Mouse (Mus musculus): Measurements from ENCODE around the gene Oscar. TPM values are rescaled to one million over a fixed set of nuclear protein-coding genes. Genes with fewer than 3 reads are reported as not detected.

Oscar gene
- total RNA-seq, 2 experiments from 2014 or later = not detected

DNA sequence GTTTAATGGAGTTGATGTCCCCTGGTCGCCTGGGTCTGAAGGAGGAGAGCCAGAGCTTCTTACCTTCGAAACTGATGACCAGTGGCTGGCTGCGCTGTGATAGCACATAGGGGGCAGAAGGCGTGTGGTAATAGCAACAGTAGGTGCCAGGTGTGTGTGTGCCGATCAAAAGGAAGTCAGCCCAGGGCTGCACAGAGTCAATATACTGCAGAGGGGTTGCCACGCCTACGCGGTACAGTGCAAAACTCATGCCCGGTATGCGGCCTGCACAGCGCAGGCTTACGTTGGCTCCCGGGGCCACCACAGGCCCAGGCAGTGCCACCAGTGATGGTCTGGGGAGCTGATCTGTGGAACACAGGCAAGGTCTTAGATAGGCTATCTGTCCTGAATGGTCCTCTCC is 5.0 kb downstream of the Oscar start:
- ATAC-seq (replicated peaks; ENCODE audit: poor library complexity, severe bottlenecking) = no peak

- ATAC-seq (replicated peaks; ENCODE audit: poor library complexity, severe bottlenecking) = peak; percentile 43; the same call in 1 of the 2 replicates
Measured at GRCm38 (mm10) chr7:3610437-3610836, 5.5 kb downstream of the Oscar start.

DNA sequence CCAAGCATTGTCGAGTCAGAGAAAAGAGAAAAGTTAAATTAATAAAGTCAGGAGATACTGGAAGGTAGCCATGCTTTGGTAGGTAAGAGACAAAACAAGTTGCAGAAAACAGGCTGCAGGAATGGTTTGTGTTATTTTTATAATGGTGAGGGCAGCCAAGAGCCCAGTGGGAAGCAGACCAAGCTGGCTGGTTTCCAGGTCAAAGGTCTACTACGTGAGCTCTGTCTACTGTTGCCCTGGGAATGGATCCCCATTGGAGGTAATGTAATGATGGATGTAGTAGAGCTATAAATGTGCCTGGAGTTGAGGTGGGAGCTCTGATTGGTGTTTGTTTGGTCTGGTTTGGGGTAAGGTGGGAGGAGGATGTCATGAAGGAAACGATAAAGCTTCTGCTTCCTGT is 6.9 kb downstream of the Oscar start:
- no peak for ATAC-seq (replicated peaks; ENCODE audit: poor library complexity, severe bottlenecking)

DNA sequence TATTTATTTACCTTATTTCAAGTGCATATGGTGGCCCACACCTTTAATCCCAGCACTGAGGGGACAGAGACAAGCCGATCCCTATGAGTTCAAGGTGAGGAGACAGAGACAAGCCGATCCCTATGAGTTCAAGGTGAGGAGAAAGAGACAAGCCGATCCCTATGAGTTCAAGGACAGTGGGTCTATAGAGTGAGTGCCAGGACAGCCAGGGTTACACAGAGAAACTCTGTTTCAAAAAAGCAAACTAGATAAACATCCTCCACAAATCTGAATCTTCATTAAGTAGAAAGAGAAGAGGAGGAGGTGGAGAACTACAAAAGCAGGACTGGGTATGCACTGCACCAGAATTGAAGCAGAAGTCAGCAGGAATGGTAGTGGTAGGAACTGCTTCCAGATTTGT is 7.3 kb downstream of the Oscar start:
- ATAC-seq (replicated peaks; ENCODE audit: poor library complexity, severe bottlenecking) = no peak

- 0 out of 2 replicates have a peak, but pooled peaks have one; percentile 36 for ATAC-seq (replicated peaks; ENCODE audit: poor library complexity, severe bottlenecking)
Measured at GRCm38 (mm10) chr7:3607391-3607790, 8.6 kb downstream of the Oscar start.

- ATAC-seq (replicated peaks; ENCODE audit: poor library complexity, severe bottlenecking) = peak; percentile 85
Measured at GRCm38 (mm10) chr7:3606798-3607197, 9.2 kb downstream of the Oscar start.

DNA sequence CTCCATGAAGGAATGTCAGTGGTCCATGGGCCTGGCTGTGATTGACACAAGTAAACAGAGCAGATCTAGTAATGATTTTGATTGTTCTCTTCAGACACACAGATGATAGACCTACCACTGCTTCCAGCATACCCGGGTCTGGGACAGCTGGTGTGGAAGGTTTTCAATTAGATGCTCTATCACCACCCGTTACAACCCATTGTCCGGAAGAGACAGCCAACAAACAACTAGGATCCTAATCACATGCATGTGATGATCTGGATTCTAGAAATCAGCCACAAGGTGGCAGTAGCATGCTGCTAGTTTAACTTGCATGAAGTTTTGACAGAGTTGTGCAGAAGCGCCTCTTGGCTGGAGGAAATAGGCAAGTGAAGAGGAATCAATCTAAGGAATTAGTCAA is 14.8 kb downstream of the Oscar start:
- peak; percentile 87 for ATAC-seq (replicated peaks; ENCODE audit: poor library complexity, severe bottlenecking)

DNA sequence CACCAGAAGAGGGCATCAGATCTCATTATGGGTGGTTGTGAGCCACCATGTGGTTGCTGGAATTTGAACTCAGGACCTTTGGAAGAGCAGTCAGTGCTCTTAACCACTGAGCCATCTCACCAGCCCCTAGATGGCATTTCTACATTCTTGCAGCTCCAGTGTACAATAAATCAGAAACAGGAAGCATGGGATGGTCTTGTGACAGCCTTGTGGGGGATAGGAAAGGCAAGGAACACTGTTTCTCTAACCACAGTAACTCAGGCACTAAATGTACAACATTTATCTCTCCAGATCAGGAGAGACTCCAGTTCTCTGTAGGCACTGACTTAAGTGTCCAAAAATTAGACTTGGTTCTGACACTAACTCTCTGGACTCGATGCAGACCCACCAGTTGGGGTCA is 18.2 kb downstream of the Oscar start:
- peak; percentile 75 for ATAC-seq (replicated peaks; ENCODE audit: poor library complexity, severe bottlenecking)

DNA sequence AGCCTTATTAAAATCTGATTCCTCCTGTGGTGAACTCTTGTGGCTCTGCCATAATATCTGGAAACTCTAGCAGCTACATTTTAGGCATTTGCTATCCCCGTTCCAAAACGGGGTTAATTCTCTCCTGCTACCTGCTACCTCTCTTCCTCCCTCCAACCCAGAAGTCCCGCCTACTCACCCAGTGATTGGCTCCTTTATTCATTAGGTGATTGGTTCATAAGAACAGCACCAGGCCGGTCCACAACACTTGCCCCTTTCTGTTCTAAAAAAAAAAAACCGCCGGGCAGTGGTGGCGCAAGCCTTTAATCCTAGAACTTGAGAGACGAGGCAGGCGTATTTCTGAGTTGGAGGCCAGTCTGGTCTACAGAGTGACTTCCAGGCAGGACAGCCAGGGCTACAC is 20.8 kb downstream of the Oscar start:
- ATAC-seq (replicated peaks; ENCODE audit: poor library complexity, severe bottlenecking) = peak; percentile 67

DNA sequence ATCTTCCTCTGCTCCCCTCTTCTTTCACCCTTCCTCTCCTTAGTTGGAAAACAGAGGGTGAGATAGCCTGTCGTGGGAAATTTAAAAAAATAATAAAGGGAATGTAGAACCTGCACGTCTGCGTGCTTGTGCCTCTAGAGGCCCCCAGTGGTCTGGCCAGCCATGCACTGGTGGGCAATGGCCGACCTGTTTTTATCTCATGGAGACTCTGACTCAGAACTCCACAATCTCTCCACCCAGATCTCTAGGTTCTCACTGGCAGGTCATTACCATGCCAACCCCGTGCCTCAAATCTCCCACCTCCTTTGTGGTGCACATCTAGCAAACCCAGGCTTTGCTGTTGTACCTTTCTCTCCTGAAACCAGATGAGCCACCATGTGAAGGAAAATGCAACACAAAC is 21.3 kb downstream of the Oscar start:
- peak; percentile 53 for ATAC-seq (replicated peaks; ENCODE audit: poor library complexity, severe bottlenecking)

DNA sequence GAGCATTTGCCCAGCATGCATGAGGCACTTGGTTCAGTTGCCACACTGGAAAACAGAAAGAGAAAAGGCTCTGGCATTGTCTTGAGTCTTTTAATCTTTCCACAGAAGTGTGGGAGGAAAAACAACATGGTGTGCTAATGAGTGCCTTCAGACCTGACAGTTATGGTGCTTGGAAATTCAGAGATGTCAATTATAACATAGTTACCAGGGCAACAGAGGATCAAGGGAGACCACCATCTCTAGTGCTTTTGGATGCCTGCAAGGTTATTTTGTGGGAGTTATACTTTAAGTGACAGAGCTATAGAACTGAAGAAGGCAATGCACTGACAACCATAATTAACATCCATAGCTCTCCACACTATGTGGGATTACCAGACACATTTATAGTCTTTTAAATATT is 22.1 kb downstream of the Oscar start:
- no peak for ATAC-seq (replicated peaks; ENCODE audit: poor library complexity, severe bottlenecking)

- no peak for ATAC-seq (replicated peaks; ENCODE audit: poor library complexity, severe bottlenecking)
Measured at GRCm38 (mm10) chr7:3591534-3591933, 24.4 kb downstream of the Oscar start.

DNA sequence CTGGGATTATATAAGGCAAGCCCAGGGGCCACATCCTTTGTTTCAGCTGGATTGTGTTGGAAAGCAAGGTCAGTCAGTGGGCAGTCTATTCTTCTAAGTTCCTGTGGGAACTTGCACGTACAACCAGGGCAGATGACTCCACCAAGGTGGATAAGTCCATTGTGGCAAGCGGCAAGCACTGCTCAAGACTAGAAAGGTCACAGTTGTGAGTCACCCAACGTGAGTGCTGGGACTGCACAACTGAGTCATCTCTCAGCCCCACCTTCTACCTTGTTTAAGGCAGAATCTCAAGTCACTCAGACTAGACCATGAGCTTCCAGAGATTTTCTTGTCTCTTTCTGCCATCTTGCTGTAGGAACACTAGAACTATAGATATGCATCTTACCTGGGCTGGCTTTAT is 25.4 kb downstream of the Oscar start:
- no peak for ATAC-seq (replicated peaks; ENCODE audit: poor library complexity, severe bottlenecking)

DNA sequence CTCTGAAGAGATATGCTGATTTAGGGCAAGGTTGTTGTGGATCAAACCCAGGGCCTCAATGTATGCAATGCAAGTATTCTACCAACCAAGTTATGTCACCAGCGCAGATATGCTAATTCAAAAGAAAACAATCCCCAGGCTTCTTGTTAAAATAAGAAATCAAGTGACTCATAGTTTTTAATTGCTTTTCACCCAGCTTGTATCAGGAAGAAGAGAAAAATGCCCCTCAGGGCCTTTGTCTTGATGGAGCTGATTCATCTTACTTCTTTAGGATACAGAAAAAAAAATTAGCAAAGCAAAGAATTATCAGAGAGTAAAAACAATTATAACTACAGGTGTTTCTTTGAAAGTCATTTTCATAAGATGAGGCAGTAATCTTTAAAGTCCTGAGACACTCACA is 28.7 kb downstream of the Oscar start:
- no peak for ATAC-seq (replicated peaks; ENCODE audit: poor library complexity, severe bottlenecking)

DNA sequence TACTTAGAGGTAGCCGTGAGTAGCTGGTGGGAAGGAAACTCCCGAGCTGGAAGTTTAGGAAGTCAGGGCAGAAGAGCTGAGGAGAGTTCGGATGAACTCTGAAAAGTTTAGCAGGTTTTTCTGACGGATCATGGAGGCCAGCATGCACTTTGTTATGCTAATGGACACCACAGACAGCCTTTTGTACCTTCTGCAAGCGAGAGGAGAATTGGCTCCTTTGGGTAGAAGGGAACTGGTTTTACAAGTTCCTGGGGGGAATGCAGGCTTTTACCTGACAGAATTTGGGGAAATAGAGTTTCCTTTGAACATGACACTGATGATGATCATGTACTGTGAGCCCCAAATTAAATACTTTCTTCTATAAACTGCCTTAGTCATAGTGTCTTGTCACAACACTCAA is 29.7 kb downstream of the Oscar start:
- no peak for ATAC-seq (replicated peaks; ENCODE audit: poor library complexity, severe bottlenecking)

GRCm38 (mm10) chr7:3585763-3586162 is 30.2 kb downstream of the Oscar start:
- ATAC-seq (replicated peaks; ENCODE audit: poor library complexity, severe bottlenecking) = no peak

DNA sequence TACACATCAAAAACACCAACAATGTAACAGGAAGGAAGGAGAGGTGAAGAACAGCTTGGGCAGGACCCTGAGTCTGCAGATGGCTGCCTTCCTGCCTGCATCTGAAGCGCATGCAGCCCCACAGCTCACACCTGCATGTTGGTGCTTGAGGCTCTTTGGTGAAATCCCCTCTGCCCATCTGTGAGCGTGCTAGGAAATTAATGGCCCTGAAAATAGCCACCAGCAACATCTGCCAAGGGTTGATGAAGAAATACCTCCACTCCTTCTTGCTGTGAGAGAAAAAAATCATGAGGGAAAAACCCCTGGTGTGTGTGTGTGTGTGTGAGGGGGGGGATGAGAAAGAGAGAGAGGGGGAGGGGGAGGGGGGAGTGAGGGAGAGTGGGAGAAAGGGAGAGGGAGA is 35.9 kb downstream of the Oscar start:
- no peak for ATAC-seq (replicated peaks; ENCODE audit: poor library complexity, severe bottlenecking)

GRCm38 (mm10) chr7:3578952-3579546 is 36.9 kb downstream of the Oscar start:
- ATAC-seq (replicated peaks; ENCODE audit: poor library complexity, severe bottlenecking) = no peak

DNA sequence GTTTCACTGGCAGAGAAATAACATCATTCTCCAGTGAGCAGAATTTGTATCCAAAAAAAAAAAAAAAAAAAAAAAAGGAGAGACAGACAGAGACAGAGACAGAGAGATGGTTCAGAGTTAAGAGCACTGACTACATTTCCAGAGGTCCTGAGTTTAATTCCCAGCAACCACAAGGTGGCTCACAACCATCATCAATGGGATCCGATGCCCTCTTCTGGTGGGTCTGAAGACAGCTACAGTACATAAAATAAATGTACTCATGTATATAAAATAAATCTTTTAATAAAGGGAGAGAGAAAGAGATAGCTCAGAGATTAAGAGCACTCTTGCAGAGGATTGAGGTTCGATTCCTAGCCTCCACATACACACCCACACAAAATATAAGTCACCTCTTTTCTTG is 37.8 kb downstream of the Oscar start:
- ATAC-seq (replicated peaks; ENCODE audit: poor library complexity, severe bottlenecking) = no peak

DNA sequence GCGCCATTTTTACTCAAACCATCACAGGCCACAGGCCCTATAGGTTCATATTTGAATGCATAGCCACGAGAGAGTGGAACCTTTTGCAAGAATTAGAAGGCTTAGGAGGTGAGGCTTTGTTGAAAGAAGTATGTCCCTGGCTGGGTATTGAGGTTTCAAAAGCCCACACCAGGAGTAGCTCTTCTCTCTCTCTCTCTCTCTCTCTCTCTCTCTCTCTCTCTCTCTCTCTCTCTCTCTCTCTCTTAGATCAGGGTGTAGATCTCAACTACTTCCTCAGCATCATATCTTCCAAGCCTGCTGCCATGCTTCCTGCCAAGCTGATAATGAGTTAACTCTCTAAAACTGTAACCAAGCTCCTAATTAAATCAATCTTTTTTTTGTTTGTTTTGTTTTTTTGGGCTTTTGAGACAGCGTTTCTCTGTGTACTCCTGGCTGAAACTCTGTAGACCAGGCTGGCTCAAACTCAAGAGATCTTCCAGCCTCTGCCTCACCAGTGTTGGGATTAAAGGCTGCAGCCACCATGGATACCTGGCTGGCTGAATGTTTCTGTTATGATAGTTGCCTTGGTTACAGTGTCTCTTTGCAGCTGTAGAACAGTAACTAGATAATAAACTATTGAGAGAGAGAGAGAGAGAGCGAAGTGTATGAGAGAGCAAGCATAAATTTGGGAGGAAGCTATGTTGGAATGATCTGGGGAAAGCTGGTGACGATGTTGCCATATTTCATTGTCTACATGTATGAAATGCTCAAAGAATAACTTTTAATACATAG is 39.4 kb downstream of the Oscar start:
- ATAC-seq (replicated peaks; ENCODE audit: poor library complexity, severe bottlenecking) = no peak

DNA sequence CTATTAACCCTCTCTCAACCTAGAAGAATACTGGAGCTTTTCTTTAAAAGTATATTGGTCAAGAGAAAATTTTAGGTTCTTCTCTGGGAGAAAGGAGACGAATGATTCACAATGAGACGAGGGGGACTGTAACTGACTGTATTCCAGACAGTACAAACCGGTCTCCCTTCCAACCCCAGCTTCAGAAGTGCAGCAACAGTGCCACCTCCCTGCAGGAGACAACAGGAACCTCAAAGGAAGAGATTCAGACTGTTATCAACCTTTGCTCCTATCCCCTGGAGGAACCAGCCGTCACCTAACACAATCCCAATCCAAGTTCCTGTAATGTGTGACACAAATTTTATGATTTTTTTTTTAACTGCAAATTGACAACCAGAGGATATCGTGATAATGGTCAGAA is 41.7 kb downstream of the Oscar start:
- no peak for ATAC-seq (replicated peaks; ENCODE audit: poor library complexity, severe bottlenecking)

DNA sequence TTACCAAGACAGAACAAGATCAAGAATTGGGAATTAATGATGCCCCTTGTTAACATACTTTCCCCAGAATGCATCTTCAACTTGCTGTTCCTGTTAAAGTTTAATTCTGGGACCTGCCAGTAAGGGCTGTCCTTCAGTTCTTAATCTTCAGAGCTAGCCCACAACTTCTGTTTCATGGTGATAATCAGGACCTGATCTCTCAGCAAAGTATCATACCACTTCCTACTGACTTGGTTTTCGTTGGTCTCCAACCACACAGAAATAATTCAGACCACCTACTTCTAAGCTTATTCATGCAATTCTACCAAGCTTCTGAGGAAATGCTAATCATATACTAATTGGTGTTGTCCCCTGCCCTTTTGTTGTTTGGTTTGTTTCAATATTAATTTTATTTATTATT is 44.1 kb downstream of the Oscar start:
- ATAC-seq (replicated peaks; ENCODE audit: poor library complexity, severe bottlenecking) = no peak

All from granulocyte monocyte progenitor cell, adult 5-6 weeks (primary cell).